Mouse (Mus musculus) Patski (cell line): ENCODE measurements at regions not wholly inside any gene's neighbourhood (a gene's known extent, or its start where the extent isn't known, plus 50 kb on each side); places are given as distances from the start of the nearest gene placed in this dataset.

Source experiments
- ATAC-seq: fragments of 100-300 bp; one replicate; pipeline ENCODE4 v1.8.0; 2021
- CTCF ChIA-PET: fragments of 350-600 bp; sonication (Branson Sonifier 250); formaldehyde crosslinking; loops from one replicate; lab custom pipeline; 2022; ENCODE audit warnings: inconsistent platforms; lab: Charles Lee
- POLR2A ChIA-PET: fragments of 350-600 bp; sonication (Branson Sonifier 250); formaldehyde crosslinking; loops from one replicate; lab custom pipeline; 2022; ENCODE audit warnings: antibody characterized with exemption, inconsistent platforms; lab: Charles Lee
- DNase-seq: peaks from one replicate; pipeline ENCODE4 v3.0.0-alpha.2; 2011; ENCODE audit warnings: low read depth, low spot score
- H3K27me3 ChIP-seq: fragments of 371-371 bp; one replicate; pipeline ENCODE4 v1.5.1; 2021
- CTCF ChIP-seq: fragments of 100-300 bp; IDR thresholded peaks from one replicate; pipeline ENCODE4 v1.5.1; 2021
- in situ Hi-C: fragments of 300-500 bp; cut with MboI; formaldehyde crosslinking; loops from 3 replicates; pipeline ENCODE4 v1.11.1; 2018; ENCODE audit warnings: low pct_unique_long_range_greater_than_20kb, mixed read lengths

DNA sequence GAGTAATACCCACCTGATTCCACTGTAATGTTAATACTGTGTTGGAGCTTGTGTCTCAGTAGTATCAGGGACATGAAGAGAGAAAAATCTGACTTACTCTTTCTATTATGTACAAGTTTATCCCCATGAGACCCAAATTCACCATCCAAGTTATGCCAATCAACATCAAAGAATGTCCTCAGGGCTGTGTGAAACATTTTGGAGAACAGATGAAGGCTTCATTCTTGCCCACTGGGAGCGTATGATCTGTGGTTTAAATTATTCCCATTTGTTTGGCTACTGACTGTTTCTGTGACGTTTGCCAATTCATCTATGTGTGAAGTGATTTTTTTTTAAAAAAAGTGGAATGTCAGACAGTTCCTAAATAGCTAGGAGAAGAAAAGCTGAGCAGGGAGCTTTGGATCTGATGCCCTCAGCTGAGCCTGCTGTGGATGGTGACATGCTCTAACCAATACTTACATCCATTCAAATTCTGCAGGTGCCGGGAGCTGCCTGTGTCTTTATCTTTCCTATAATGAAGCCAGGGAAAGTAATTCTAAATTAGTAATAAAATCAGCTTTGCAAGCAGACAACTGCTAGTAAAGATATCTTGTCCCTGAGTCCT lies 173.3 kb upstream of the Pitrm1 start:
- DNase-seq: no peak
- ATAC-seq: no peak
- in situ Hi-C loops: no loop called here
- no peaks in the 10 kb centered on the region for H3K27me3 ChIP-seq
- ChIA-PET CTCF (interaction anchor here (1.5 kb wide), 1 partner anchor 9 kb away, joined by 3 read pairs; no protein-coding TSS in a partner anchor), POLR2A (no interaction called here)
- no peak for TF ChIP-seq CTCF

DNA sequence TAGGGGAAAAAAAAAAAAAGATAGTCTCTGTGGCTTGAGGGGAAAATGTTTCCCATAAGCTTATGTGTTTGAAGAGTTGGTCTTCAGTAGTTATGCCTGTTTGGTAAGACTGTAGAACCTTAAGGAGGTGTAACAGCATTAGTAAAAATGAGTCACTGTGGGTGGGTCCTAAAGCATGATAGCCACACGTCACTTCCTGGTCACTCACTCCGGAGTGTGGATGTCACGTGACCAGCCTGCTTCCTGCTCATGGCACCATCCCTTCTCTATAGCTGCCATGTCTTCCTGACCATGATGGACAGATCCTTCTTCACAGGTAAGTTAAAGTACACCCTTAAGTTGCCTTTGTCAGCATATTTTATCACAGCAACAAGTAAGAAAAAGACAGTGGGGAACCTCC lies 170.0 kb upstream of the Pitrm1 start:
- in situ Hi-C loops: no loop called here
- ATAC-seq: no peak
- TF ChIP-seq CTCF: no peak
- ChIA-PET POLR2A (no interaction called here), CTCF (no interaction called here)
- DNase-seq: no peak
- H3K27me3 ChIP-seq: no peaks in the 10 kb centered on the region

DNA sequence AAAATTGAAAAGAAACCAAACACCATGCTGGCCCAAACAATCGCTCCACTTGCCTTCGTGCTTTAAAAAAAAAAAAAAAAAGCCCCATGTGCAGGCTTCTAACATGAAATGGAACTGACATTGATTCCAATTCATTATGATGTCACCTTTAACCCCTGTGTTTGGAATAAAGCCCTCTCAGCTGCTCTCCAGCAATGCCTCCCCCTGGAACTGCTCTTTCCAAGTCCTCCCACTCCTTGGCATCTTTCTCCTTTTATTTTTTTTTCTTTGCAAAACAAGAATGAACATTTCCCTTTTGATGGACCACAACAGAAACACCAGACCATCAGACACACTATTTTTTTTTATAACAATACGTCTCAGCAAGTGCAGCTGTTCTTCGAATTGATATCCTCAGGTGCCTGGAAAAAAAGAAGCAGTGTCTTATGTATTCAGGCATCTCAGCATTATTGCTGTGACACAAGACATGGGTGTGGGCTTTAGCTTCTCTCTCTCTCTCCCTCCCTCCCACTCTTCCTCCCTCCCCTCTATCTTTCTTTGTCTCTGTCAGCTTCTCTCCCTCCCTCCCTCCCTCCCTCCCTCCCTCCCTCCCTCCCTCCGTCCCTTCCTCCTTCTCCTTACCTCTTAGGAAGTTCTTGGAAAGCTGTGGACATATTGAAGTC lies 152.3 kb upstream of the Pitrm1 start:
- TF ChIP-seq CTCF: no peak
- H3K27me3 ChIP-seq: no peaks in the 10 kb centered on the region
- no peak for DNase-seq
- CTCF ChIA-PET: interaction anchor here (1.1 kb wide), 1 partner anchor 23 kb away, joined by 3 read pairs; no protein-coding TSS in a partner anchor
- POLR2A ChIA-PET: interaction anchor here (0.5 kb wide), 1 partner anchor 9 kb away, joined by 3 read pairs; no protein-coding TSS in a partner anchor
- in situ Hi-C loops: no loop called here
- ATAC-seq: no peak

DNA sequence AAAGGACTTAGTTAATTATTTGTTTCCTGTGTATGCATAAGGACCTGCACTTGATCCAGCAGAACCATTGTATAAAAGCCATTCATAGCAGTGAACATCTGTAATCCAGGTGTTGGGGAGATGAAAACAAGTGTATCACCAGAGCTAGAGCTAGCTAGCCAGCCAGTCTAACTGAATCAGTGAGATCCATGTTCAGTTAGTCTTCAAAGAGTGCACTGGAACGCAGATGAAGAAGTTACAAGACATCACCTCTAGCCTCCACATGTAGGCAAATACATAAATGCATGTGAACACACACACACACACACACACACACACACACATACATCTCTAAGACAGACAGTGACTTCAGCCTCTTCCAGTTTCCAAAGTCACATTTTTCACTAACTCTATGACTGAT lies 150.3 kb upstream of the Pitrm1 start:
- CTCF ChIA-PET: interaction anchor here (1.7 kb wide), 1 partner anchor 12 kb away, joined by 6 read pairs; no protein-coding TSS in a partner anchor
- DNase-seq (no peak), ATAC-seq (no peak)
- in situ Hi-C loops: no loop called here
- no peaks in the 10 kb centered on the region for H3K27me3 ChIP-seq
- TF ChIP-seq CTCF: no peak
- POLR2A ChIA-PET: no interaction called here

DNA sequence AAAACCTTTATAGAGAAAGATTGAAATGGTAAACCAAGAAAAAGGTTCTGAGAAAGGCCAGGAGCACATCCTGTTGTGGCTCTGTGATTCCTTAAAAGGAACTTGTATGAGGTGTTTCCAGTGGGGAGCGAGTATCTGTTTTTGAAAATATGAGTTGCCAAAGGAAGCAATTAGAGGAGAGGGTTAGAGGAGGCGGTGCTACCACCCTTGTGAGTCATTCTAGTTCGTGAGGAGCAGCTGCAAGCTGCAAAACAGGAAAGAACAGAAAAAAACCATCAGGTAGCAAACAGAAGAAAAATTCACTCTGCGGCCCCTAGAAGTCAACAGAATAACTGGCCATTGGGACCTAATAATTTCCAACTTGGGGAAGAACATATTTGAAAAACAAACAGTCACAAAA lies 116.1 kb upstream of the Pitrm1 start:
- ATAC-seq (no peak), DNase-seq (no peak)
- no peak for TF ChIP-seq CTCF
- no peaks in the 10 kb centered on the region for H3K27me3 ChIP-seq
- in situ Hi-C loops: no loop called here
- ChIA-PET CTCF (interaction anchor here (1.1 kb wide), 1 partner anchor 12 kb away, joined by 4 read pairs; no protein-coding TSS in a partner anchor), POLR2A (no interaction called here)

DNA sequence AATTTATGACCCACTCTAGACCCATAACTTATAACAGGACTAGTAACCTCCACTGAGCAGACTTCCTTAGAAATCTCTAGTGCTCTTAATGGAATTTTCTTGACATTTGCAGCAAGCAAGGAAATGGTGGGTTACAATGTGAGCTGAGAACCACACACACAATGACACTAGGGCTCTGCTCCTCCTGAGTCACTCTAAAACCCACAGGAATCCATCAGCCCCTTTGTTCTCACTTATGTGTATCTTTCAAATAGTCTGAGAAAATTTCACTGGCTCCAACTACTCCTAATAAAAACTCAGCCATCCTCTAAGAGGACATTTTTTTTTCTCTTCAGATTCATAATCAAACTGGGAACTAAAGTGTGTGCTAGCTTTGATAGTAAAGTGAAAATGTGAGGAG lies 101.0 kb upstream of the Pitrm1 start:
- DNase-seq (no peak), ATAC-seq (no peak)
- no peaks in the 10 kb centered on the region for H3K27me3 ChIP-seq
- TF ChIP-seq CTCF: no peak
- ChIA-PET CTCF (no interaction called here), POLR2A (no interaction called here)
- in situ Hi-C loops: no loop called here

DNA sequence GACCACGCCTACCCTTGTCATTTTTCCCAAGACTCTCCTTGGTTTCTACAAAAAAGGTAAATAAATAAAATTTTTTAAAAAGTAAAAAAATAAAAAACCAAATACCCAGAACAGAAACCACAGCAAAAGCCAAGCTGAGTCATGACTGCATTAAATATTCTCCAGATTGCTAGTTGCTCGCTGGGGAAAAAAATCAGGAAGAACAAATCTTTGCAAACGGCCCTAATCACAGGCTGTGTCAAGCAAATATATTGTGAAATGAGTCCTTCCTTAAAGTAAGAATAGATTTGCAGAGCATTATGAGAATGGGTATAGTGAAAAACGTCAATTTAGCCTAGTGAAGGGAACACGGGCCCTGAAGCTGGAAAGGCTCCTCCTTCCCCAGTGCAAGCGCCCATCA lies 86.6 kb upstream of the Pitrm1 start:
- no peak for ATAC-seq
- ChIA-PET POLR2A (no interaction called here), CTCF (no interaction called here)
- no peaks in the 10 kb centered on the region for H3K27me3 ChIP-seq
- in situ Hi-C loops: no loop called here
- no peak for TF ChIP-seq CTCF
- no peak for DNase-seq

DNA sequence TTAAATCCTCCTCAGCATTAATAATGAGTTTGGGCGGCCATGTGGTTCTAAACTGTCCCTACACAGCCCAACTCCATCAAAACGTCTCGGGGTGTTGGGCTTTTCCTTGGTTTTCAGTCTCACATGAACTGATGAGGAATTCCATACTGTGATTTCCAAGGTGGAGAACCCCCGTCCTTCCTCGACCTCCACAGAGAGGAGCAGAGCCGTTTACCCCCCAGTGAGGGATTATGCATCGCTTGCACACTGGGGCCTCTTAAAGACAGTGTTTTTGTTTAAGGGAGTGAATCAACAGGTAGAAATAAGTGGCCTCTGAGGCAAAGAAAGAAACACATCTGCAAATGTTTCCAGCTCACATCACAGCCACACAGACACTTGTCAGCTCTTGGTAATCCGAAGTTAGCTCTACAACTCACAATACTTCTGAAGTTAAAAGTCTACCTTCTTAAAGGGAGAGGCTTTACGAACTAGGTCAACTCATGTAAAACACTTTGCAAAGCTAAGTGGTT lies 82.0 kb upstream of the Pitrm1 start:
- no peak for TF ChIP-seq CTCF
- no peaks in the 10 kb centered on the region for H3K27me3 ChIP-seq
- in situ Hi-C loops: no loop called here
- POLR2A ChIA-PET: no interaction called here
- no peak for ATAC-seq
- CTCF ChIA-PET: no interaction called here
- DNase-seq: no peak

DNA sequence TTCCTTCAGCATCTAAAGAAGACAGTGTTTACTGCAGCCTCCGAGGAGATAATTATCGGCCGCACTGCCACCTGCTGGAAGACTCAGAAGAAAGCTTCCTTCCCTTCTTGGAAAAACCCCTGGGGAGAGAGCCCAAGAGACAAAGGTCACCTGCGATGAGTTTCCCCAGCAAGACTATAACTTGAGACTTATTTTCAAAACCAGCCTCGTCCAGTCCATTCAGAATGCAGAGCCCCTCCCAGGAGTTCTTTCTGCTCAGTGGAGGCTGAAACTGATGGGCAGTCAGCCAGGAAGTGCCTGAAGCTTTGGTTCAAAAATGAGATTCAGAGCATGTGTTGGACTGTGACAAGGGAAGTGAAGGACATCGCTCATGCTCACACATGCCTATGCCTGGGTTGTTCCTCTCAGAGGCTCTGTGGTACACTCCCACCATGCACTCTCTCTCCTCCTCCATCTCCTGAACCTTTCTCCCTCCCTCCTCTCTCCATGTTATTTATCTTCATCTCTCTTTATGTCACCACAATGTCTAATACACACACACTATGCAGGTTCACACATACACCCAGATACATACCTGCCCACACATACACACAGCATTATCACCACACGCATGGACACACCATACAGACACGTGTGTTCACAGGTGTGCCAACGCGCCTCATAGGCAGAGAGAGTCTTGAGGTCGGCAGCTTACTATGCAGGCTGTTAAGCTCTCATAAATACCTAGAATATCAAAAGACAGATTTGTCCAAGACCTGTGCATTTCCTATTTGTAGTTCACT lies 78.3 kb upstream of the Pitrm1 start:
- no peak for DNase-seq
- H3K27me3 ChIP-seq: no peaks in the 10 kb centered on the region
- POLR2A ChIA-PET: no interaction called here
- in situ Hi-C loops: loop anchor here (5.0 to 10.0 kb wide), 6 partner anchors 63 to 1802 kb away; no protein-coding TSS in a partner anchor
- CTCF ChIA-PET: interaction anchor here (0.6 to 2.4 kb wide), 7 partner anchors 50 to 1807 kb away, joined by 3 to 6 read pairs (median 3); no protein-coding TSS in a partner anchor
- peak; percentile 59 for ATAC-seq
- peak; percentile 67 for TF ChIP-seq CTCF

DNA sequence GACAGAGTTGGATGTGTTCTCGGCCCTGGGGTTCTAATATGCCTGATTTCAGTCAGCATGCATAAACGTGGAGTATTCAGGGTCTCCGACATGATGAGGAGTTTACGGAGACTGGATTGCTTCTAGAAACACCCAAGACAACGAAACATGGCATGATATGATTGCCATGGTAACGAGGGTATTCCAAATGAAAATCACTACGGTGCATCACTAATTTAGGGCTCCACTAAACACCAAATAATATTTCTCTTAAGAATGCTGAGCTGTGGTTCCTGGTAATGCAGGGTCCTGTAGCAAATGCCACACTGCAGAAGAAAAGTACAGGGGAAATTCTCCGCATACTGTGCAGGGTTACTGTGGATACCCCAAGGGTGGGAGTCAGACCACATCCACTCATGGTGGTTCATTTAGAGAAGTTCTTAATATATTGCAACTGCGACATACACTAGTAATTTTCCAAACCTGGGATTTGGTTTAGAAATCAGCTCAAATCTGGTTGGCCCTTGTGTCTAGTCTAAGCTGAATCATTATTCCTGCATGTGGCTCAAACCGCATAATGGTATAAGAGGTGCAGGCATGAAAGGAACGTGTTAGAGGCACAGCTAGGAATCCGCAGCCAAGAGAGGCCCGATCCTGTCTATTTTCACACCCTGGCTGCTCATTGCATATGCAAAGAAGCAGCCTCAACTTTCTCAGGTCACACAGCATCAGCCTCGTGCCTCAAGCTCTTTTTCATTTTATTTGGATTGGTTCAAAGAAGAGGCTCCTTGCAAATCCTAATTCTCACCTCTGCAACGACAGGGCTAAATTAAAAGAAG lies 77.5 kb upstream of the Pitrm1 start:
- ChIA-PET CTCF (interaction anchor here (1.1 to 2.4 kb wide), 3 partner anchors 51 to 607 kb away, joined by 3 to 6 read pairs (median 6); no protein-coding TSS in a partner anchor), POLR2A (no interaction called here)
- DNase-seq (no peak), ATAC-seq (no peak)
- TF ChIP-seq CTCF: no peak
- H3K27me3 ChIP-seq: no peaks in the 10 kb centered on the region
- in situ Hi-C loops: loop anchor here (5.0 to 10.0 kb wide), 6 partner anchors 62 to 1803 kb away; no protein-coding TSS in a partner anchor
